Mouse (Mus musculus) brain, embryonic 14.5 days (tissue): ENCODE results near the gene Dapk3. TPM values are rescaled to one million over a fixed set of nuclear protein-coding genes. Genes with fewer than 3 reads are reported as not detected.

Experiments
- DNase-seq: peaks from one replicate; pipeline ENCODE4 v3.0.0-alpha.2; 2011; ENCODE audit warnings: low read depth
- CTCF ChIP-seq: fragments of 200-500 bp; IDR thresholded peaks from 2 replicates; pipeline ENCODE4 v1.5.1; 2012; ENCODE audit warnings: inconsistent platforms, mild to moderate bottlenecking, moderate library complexity, borderline replicate concordance; ENCODE audit not compliant: insufficient read depth, insufficient read length; ENCODE audit errors: extremely low read depth
- POLR2A ChIP-seq: fragments of 200-500 bp; IDR thresholded peaks from 2 replicates; pipeline ENCODE4 v1.6.1; 2012; ENCODE audit warnings: mild to moderate bottlenecking, inconsistent platforms, borderline replicate concordance; ENCODE audit not compliant: poor library complexity, insufficient read depth, insufficient read length, severe bottlenecking; ENCODE audit errors: extremely low read depth
- polyA plus RNA-seq: library from polyadenylated mRNA; depleted of rRNA; stranded (reverse); fragments of >200 nt; gene quantifications from 2 replicates; pipeline ENCODE4 v1.2.3, GENCODE M21; 2012

The Dapk3 gene
- polyA plus RNA-seq, 1 experiment = 88.4 TPM

GRCm38 (mm10) chr10:81140005-81140404 is 42.8 kb upstream of the Dapk3 start:
- DNase-seq = no peak
- no peak for TF ChIP-seq CTCF
- TF ChIP-seq POLR2A = no peak

GRCm38 (mm10) chr10:81140717-81141454 is 41.9 kb upstream of the Dapk3 start:
- TF ChIP-seq CTCF (no peak), POLR2A (no peak)
- DNase-seq = no peak

DNA sequence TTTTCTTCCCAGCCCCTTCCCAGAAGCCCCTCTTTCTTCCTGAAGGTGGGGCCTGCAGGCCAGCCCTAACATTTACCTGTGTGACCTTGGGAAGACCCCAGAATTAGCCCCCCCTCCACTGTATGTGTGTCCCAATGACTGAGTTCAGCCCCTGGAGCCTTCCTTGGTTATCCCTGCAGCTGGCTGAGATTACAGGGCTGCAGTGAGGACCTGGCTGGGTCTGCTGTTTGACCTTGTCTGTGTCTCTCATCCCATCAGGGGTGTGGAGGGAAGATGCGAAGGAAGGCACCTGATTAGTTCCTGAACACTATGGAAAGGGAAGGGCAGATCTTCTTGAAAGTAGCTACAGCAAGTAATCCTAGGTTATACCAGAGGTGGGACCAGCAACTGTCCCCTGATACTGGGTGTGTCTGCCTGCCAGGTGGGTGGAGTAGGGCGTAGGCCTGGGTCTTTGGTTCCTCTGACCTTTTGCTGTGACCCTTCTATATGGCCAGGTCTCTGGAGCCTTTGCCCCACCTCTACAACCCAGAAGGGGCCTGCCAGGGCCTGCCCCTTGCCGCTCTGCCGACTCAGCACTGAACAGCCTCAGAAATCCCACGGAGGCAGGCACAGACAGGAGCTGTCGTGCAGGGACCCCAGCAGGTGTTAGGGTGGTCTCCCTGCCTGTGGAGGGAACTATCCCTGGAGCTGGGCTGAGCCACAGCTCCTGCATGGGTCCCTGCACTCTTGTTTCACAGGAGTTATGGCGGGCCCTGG is 41.2 kb upstream of the Dapk3 start:
- no peak for DNase-seq
- TF ChIP-seq CTCF (no peak), POLR2A (no peak)

DNA sequence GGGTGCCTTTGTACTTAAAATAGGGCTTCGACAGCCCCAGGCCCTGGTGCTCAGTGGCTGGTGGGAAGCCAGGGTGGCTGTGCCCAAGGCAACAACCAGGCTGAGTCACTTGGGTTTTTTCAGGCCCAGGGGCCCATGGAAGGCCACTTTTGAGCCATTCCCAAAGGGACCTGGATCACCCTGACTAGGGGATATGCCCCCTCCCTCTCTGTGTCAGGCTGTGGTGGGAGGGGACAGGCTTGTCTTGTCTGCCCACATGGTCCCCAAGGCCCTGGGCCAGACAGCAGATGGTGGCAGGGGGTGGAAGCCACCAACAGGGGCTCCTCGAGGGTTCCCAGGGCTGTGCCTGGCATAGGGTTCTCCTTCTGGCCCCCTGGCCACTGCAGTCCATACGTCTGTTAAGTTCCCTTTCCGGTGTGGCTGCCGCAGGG is 40.2 kb upstream of the Dapk3 start:
- peak; percentile 47 for DNase-seq
- TF ChIP-seq POLR2A (no peak), CTCF (no peak)

GRCm38 (mm10) chr10:81143157-81143633 is 39.6 kb upstream of the Dapk3 start:
- no peak for DNase-seq
- TF ChIP-seq CTCF = no peak
- no peak for TF ChIP-seq POLR2A

DNA sequence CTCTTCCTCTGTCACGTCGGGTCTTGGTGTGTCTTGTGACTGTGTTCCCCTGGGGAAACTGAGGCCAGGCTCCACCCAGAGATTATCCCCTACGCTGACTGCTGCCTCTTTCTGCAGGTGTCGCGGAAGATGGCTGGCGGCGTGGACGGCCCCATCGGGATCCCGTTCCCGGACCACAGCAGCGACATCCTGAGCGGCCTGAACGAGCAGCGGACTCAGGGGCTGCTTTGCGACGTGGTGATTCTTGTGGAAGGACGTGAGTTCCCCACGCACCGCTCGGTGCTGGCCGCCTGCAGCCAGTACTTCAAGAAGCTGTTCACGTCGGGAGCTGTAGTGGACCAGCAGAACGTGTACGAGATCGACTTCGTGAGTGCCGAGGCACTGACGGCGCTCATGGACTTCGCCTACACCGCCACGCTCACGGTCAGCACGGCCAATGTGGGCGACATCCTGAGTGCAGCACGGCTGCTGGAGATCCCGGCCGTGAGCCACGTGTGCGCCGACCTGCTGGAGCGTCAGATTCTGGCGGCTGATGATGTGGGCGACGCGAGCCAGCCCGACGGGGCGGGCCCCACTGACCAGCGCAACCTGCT is 38.9 kb upstream of the Dapk3 start:
- no peak for TF ChIP-seq POLR2A
- no peak for TF ChIP-seq CTCF
- DNase-seq = no peak

DNA sequence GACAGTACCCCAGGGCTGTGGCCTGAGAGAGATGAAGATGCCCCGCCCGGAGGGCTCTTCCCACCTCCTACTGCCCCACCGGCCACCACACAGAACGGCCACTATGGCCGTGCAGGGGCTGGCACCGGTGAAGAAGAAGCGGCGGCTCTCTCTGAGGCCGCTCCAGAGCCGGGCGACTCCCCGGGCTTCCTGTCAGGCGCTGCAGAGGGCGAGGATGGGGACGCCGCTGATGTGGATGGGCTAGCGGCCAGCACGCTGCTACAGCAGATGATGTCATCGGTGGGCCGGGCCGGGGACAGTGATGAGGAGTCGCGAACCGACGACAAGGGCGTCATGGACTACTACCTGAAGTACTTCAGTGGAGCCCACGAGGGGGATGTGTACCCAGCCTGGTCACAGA is 38.1 kb upstream of the Dapk3 start:
- no peak for DNase-seq
- TF ChIP-seq CTCF (no peak), POLR2A (no peak)

GRCm38 (mm10) chr10:81145307-81145706 is 37.5 kb upstream of the Dapk3 start:
- no peak for TF ChIP-seq POLR2A
- no peak for TF ChIP-seq CTCF
- no peak for DNase-seq

- no peak for TF ChIP-seq POLR2A
- no peak for TF ChIP-seq CTCF
- DNase-seq = no peak
Observed at GRCm38 (mm10) chr10:81145778-81146177, 37.0 kb upstream of the Dapk3 start.

DNA sequence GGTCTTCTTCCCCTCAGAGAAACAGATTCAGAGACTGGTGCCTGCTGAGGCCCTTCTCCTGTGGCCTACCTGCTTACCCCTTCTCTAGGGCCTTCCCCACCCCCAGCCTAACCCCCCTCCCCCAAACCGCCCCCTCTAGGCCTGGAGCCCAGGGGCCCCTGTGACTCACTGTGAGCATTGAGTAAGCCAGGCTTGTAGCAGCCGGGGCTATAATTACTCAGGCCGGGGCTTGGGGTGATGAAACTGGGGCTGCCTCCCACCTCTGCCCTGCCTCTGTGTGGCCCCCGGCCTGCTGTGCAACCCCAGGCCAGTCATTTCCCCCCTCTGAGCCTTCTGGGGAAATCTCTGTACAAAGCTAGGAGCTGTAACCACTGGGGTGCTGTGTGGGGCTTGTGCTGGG is 36.5 kb upstream of the Dapk3 start:
- no peak for DNase-seq
- no peak for TF ChIP-seq CTCF
- TF ChIP-seq POLR2A = no peak

GRCm38 (mm10) chr10:81151261-81151660 is 31.5 kb upstream of the Dapk3 start:
- no peak for DNase-seq
- no peak for TF ChIP-seq POLR2A
- no peak for TF ChIP-seq CTCF
